Mouse (Mus musculus): Measurements from ENCODE around the gene Gm340. TPM values are rescaled to one million over a fixed set of nuclear protein-coding genes. Genes with fewer than 3 reads are reported as not detected.

The Gm340 gene
- polyA plus RNA-seq, 1 experiment = 2.5 TPM

GRCm38 (mm10) chr19:41579311-41579920 lies 2.8 kb upstream of the Gm340 start:
- Histone ChIP-seq H3K4me3 (ENCODE audit: insufficient read depth, low read length) (no peak overlapping the region), H3K4me1 (ENCODE audit: control insufficient read depth, insufficient read depth, low read length) (0 out of 2 replicates have a peak, but pooled peaks cover 2% of the 10 kb centered on the region), H3K27ac (ENCODE audit: insufficient read depth, low read length) (no peak overlapping the region)
- TF ChIP-seq POLR2A (IDR thresholded peaks at IDR 0.05; ENCODE audit: extremely low read depth, insufficient read depth, low read length) = no peak
- no peak for TF ChIP-seq CTCF (IDR thresholded peaks at IDR 0.05; ENCODE audit: extremely low read depth, insufficient read depth, low read length)

- Histone ChIP-seq H3K4me1 (ENCODE audit: control insufficient read depth, insufficient read depth, low read length) (0 out of 2 replicates have a peak, but pooled peaks cover 2% of the 10 kb centered on the region), H3K27ac (ENCODE audit: insufficient read depth, low read length) (no peak overlapping the region), H3K4me3 (ENCODE audit: insufficient read depth, low read length) (no peak overlapping the region)
- no peak for TF ChIP-seq POLR2A (IDR thresholded peaks at IDR 0.05; ENCODE audit: extremely low read depth, insufficient read depth, low read length)
- TF ChIP-seq CTCF (IDR thresholded peaks at IDR 0.05; ENCODE audit: extremely low read depth, insufficient read depth, low read length) = no peak
Measured at GRCm38 (mm10) chr19:41582918-41583514, 846 bp downstream of the Gm340 start.

- H3K4me3 ChIP-seq (ENCODE audit: insufficient read depth, low read length) = no peak overlapping the region
- TF ChIP-seq CTCF (IDR thresholded peaks at IDR 0.05; ENCODE audit: extremely low read depth, insufficient read depth, low read length) (no peak), POLR2A (IDR thresholded peaks at IDR 0.05; ENCODE audit: extremely low read depth, insufficient read depth, low read length) (no peak)
- no peaks in the 10 kb centered on the region for H3K4me1 ChIP-seq (ENCODE audit: control insufficient read depth, insufficient read depth, low read length)
- no peak overlapping the region for H3K27ac ChIP-seq (ENCODE audit: insufficient read depth, low read length)
Measured at GRCm38 (mm10) chr19:41586752-41587151, 4.6 kb downstream of the Gm340 start.

GRCm38 (mm10) chr19:41587431-41588222 lies 5.5 kb downstream of the Gm340 start:
- TF ChIP-seq CTCF (IDR thresholded peaks at IDR 0.05; ENCODE audit: extremely low read depth, insufficient read depth, low read length) = no peak
- TF ChIP-seq POLR2A (IDR thresholded peaks at IDR 0.05; ENCODE audit: extremely low read depth, insufficient read depth, low read length) = no peak
- no peak overlapping the region for H3K4me3 ChIP-seq (ENCODE audit: insufficient read depth, low read length)
- H3K4me1 ChIP-seq (ENCODE audit: control insufficient read depth, insufficient read depth, low read length) = no peaks in the 10 kb centered on the region
- H3K27ac ChIP-seq (ENCODE audit: insufficient read depth, low read length) = no peak overlapping the region

GRCm38 (mm10) chr19:41589026-41589425 lies 6.9 kb downstream of the Gm340 start:
- Histone ChIP-seq H3K4me1 (ENCODE audit: control insufficient read depth, insufficient read depth, low read length) (no peaks in the 10 kb centered on the region), H3K27ac (ENCODE audit: insufficient read depth, low read length) (no peak overlapping the region), H3K4me3 (ENCODE audit: insufficient read depth, low read length) (no peak overlapping the region)
- no peak for TF ChIP-seq POLR2A (IDR thresholded peaks at IDR 0.05; ENCODE audit: extremely low read depth, insufficient read depth, low read length)
- no peak for TF ChIP-seq CTCF (IDR thresholded peaks at IDR 0.05; ENCODE audit: extremely low read depth, insufficient read depth, low read length)

- TF ChIP-seq POLR2A (IDR thresholded peaks at IDR 0.05; ENCODE audit: extremely low read depth, insufficient read depth, low read length) (no peak), CTCF (IDR thresholded peaks at IDR 0.05; ENCODE audit: extremely low read depth, insufficient read depth, low read length) (no peak)
- H3K27ac ChIP-seq (ENCODE audit: insufficient read depth, low read length) = no peak overlapping the region
- H3K4me3 ChIP-seq (ENCODE audit: insufficient read depth, low read length) = no peak overlapping the region
- no peaks in the 10 kb centered on the region for H3K4me1 ChIP-seq (ENCODE audit: control insufficient read depth, insufficient read depth, low read length)
Measured at GRCm38 (mm10) chr19:41589681-41590080, 7.5 kb downstream of the Gm340 start.

- Histone ChIP-seq H3K4me1 (ENCODE audit: control insufficient read depth, insufficient read depth, low read length) (no peaks in the 10 kb centered on the region), H3K27ac (ENCODE audit: insufficient read depth, low read length) (no peak overlapping the region)
- TF ChIP-seq CTCF (IDR thresholded peaks at IDR 0.05; ENCODE audit: extremely low read depth, insufficient read depth, low read length) (no peak), POLR2A (IDR thresholded peaks at IDR 0.05; ENCODE audit: extremely low read depth, insufficient read depth, low read length) (no peak)
Measured at GRCm38 (mm10) chr19:41591808-41592207, 9.6 kb downstream of the Gm340 start.

GRCm38 (mm10) chr19:41597170-41597894 lies 15.2 kb downstream of the Gm340 start:
- no peaks in the 10 kb centered on the region for H3K4me1 ChIP-seq (ENCODE audit: control insufficient read depth, insufficient read depth, low read length)
- no peak overlapping the region for H3K4me3 ChIP-seq (ENCODE audit: insufficient read depth, low read length)
- TF ChIP-seq POLR2A (IDR thresholded peaks at IDR 0.05; ENCODE audit: extremely low read depth, insufficient read depth, low read length) = no peak
- H3K27ac ChIP-seq (ENCODE audit: insufficient read depth, low read length) = no peak overlapping the region

More at GRCm38 (mm10) chr19:41591808-41592207, 9.6 kb downstream of the Gm340 start:
- H3K4me3 ChIP-seq (ENCODE audit: insufficient read depth, low read length) = no peak overlapping the region

- Histone ChIP-seq H3K27ac (ENCODE audit: insufficient read depth, low read length) (no peak overlapping the region), H3K4me1 (ENCODE audit: control insufficient read depth, insufficient read depth, low read length) (no peaks in the 10 kb centered on the region), H3K4me3 (ENCODE audit: insufficient read depth, low read length) (no peak overlapping the region)
- TF ChIP-seq POLR2A (IDR thresholded peaks at IDR 0.05; ENCODE audit: extremely low read depth, insufficient read depth, low read length) (no peak), CTCF (IDR thresholded peaks at IDR 0.05; ENCODE audit: extremely low read depth, insufficient read depth, low read length) (no peak)
Measured at GRCm38 (mm10) chr19:41600647-41601046, 18.5 kb downstream of the Gm340 start.

All from cortical plate, adult 2 months (tissue).